Mouse (Mus musculus) mouse trophoblast stem cell (cell line): ENCODE measurements around the gene Gm20388.
"Not testable (repeated sequence)": the region's sequence is repeated elsewhere in the genome, so short reads cannot be mapped to it uniquely, and the experiment has no call there.

Experiments used
- in situ Hi-C, 2 experiments: fragments of 300-500 bp; cut with MseI, MboI; formaldehyde crosslinking; loops; 2 replicates in 1 of 2; 3 replicates in 1 of 2; pipeline ENCODE4 v1.15.1; 2025

The Gm20388 gene

DNA sequence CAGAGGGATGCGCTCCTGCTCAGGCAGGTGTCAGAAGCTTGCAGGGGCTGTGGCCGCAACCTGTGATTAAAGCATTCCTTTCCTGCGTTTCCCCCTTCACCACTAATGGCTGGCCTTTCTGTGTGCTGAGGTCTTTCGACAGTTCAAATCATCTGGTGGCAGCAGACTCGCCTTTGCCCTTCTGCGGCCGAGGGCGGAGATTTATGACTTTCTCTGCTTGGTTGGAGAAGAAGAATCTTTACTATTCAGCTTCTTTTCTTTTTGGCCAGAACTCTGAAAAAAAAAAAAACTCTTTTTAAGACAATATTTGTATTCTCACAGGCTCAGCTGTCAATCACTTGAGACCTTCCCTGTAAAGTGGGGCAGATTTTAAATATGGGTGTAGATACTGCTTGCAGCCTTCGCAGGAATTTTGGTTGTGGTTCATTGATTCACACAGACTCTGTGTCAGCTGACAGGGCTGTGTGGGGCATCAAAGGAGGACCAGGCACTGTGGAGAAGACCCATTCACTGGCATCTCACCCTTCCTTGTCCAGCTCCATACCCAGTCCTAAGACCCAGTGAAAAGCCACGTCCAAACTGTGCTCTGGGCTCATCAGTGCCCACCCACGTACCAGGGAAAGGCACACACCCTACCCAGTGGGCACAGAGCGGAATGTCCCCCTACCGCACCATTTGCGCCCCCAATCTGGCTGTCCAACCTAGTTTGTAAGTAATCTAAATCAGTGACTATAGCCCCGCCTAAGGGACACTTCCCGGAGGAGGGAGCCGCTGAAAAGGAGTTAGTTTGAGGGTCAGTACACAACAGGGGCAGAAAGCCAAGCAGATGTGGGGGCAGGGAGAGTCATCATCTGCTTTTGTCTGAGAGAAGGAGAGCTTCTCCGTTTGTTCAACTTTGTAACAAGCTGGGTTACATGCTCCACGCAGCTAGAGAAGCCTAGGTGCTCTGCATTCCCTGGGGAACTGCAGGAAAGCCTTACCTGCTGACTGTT, 845.0 kb downstream of the Gm20388 start:
- in situ Hi-C loops, result no loop called here

DNA sequence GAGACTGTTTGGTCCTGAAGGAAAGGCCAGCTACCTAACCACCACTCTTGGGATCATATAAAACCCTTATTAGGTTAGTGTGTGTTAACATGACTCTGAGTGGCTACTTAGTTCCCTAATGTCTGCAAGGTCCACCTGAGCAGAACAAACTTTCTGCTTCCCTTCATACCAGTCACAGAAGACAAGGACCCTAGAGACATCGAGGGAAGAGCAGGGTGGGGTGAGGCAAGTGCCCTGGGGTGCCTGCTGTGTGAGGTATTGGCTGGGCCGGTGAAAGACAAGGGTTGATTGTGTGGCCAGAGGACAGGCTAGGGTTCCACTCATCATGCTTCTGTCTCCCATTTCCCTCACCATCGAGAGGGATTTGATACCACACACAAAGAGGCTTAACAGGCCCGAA, 847.4 kb downstream of the Gm20388 start:
- in situ Hi-C loops, result no loop called here

DNA sequence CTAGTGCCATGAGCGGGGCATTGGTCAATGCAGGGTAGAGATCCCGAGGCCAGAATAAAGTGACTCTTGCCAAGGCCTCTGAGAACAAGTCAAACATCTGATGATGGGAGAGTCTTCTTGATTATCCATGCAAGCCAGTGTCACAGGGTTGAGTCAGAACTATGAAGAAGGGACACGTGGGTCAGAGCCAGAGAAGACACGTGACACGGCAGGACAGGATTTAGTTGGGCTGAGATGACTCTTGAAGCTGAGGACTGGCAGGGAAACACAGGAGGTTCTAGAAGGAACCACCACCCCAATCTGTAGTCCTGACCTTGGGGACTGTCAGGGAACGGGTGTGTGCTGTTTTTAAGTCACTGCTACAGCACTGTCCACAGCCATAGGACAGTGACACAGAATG, 849.2 kb downstream of the Gm20388 start:
- in situ Hi-C loops, result no loop called here

DNA sequence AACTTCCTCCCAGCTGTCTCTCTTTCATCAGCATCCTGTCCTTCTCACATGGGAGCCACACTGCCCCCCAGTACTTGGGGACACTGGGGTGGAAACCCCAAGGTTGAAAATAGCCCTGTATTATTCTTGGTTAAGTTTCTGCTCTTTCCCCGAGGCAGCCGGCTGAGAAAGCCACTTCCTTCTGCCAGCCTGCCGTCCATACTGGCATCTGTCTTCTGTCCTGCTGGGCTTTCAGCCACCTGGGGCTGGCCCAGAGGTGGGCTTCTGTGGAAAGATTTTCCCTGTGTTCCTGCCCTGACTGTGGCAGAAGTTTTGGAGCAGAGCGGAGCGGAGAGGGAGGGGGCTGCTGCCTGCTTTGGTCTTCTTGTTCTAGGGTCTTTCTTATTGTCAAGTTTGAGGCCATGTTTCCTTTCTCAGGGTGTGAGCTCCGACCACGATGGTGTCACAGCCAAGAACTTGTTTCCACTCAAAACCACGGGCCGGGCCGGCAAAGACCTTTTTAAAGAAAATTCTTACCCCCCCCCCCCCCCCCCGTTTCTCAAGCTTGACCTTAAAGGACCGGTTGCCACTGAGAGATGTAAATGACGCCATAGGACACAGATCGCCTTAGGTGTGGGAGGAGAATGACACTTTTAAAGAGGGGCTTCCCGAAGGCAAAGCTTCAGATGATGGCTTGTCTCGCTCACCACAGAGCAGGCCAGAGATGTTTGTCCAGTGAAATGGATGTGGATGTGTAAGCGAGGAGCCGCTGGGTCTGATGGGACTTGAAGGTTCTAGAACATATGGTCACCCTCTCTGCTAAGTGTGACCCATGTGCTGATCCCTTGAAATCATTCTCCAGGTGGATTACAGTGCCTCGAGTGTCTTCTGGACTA, 849.9 kb downstream of the Gm20388 start:
- in situ Hi-C loops, result no loop called here

DNA sequence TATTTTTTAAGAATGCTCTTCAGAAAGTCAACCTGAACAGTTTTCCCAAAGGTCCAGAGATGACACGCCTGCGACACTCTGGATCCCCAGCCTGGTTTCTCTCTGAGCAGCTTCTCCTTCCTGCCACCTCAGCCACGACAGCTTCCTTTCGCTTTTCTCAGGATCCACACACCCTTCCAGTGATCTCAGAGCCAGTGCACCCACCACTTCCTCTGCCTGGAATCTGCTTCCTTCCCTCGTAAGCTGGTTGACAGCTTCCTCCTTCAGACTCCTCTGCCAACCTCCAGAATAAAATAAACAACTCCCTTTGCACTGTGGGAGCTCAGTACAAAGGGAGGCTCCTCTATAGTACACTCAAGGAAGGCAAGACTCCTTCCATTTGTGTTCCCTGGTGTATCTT, 852.6 kb downstream of the Gm20388 start:
- in situ Hi-C loops, result no loop called here

DNA sequence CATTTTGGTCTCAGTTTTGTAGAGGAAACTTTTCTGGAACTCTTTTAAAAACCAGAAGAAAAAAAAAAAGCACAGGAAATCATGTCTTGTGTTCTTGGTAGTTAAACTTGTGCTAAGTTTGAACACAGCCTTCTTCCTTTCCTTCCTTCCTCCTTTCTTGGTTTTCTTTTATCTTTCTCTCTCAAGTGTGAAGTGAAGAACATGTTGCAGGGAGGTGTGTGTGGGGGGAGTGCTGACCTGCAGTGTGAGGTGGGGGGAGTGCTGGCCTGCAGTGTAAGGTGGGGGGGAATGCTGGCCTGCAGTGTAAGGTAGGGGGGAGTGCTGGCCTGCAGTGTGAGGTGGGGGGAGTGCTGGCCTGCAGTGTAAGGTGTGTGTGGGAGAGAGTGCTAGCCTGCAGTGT, 854.0 kb downstream of the Gm20388 start:
- in situ Hi-C loops, result no loop called here

DNA sequence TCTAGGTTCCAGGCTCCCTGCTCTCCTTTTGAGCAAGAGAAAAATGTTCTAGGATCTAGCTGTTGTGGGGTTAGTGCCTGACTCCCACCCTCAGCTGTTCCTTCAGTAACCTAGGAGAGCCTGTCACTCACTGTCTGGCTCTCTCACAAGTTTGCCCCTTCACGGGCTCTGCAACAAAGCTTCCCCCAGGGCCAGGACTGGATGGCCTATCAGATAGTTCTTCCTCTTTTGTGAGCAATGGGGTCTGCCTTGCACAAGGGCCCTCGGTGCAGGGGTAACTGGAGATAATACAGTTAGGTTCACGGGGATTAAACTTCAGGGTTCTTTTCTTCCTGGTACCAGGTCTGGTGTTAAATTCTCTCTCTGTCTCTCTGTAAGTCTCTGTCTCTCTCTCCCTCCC, 856.0 kb downstream of the Gm20388 start:
- in situ Hi-C loops, result no loop called here

DNA sequence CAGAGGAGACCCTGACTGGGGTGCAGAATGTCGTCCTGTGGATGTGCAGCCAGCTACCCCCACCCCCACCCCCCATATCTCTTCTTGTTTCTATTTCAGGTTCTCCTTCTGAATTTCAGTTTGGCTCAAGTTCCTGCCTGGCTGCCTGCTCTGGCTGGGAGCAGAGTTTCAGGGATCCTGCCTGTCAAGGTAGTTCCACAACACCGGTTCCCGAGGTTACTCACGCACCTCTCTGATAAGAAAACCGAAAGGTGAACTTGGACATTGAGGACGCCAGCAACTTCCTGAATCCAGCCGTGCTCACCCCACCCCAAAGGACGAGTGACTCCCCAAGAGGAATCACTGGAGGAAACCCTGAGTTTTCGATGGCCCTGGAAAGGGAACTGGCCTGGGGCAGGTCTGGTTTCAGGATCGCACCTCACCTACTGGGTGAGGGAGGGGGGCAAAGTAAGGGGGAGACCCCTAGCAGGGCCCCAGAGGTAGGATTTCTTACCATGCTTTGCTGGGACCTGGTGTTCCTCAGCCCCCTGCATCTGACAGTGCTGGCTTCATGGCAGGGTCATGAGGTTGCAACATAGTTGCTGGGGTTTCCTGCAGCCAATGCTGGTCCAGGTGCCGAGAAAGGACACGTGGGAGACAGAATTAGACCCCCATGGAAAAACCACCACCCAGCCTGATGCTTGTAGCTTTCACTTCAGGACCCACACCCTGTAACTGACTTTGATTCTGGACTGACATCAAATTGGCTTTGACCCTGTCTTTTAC, 858.0 kb downstream of the Gm20388 start:
- in situ Hi-C loops, result no loop called here

DNA sequence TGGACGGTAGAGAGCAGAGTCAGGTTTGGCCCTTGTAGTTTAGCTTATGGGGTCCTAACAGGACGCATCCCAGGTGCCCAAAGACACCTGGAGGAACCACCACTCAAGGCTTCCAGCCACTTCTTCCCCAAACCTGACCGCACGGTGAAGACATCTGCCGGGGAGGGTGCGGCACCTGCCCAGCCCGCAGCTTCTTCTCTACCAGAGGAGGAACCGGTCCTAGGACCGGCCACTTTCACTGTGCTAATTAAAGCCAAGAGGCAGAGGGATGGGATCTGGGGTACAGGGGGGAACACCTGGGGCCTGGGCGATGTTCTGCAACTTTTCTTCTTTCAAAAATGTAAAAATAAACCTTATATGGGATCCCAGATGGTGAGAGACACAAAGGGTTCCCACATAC, 866.5 kb downstream of the Gm20388 start:
- in situ Hi-C loops, result no loop called here

DNA sequence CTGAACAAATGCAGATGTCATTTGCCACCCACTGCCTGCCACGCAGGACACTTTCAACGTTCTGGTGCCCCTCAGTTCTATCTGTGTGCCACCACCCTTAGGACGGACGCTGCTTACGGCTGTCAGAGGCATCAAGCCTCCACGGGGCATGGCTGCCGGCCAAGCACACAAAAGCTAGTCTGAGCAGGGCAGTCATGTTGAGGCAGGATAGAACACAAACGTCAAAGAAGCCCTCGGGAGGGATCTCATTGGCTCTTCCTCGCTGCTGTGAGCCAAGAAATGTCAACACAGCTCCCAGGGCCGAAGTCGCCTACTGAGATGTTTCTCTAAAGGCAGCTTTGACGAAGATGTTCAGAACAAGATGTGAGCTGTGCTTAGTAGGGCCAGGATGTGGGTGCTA, 867.1 kb downstream of the Gm20388 start:
- in situ Hi-C loops, result no loop called here

DNA sequence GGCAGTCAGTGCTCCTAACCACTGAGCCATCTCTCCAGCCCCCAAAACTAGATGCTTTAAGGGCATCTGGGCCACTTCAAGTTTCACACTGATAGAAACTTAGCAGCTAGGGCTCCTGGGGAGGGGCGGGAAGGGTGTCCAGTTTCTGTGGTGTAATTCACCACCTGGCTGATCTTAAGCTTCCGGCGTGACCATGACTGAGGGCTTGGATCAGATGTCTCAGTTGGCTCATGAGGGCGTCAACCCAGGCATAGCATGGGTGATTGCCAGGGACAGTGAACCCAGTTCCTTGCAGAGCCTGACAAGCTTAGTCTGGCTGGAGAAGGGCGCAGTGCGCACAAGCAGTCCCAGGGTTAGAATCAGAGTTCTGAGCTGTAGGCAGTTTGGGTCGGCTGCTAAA, 868.5 kb downstream of the Gm20388 start:
- in situ Hi-C loops, result no loop called here

DNA sequence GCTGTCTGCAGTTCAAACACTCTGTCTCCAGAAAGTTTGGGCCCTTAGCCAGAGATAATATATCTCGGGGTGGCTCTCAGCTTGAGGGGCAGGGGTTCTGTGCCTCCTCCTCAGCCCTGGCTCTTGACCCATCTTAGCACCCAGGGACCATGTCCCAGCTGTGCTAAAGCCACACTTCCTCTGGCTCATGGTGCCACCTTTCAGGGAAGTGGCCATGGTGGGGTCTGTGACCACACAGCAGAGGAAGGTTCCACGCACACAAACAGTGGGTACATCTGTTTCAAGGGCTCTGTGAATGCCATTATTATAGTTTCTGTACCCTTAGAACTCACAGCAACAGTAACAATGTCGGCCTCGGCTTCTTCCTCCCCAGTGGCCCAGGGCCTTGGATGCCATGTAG, 873.1 kb downstream of the Gm20388 start:
- in situ Hi-C loops, result loop anchor here in 1 of 2 experiments (5.0 kb wide), 1 partner anchor 81 kb away; no protein-coding TSS in a partner anchor

DNA sequence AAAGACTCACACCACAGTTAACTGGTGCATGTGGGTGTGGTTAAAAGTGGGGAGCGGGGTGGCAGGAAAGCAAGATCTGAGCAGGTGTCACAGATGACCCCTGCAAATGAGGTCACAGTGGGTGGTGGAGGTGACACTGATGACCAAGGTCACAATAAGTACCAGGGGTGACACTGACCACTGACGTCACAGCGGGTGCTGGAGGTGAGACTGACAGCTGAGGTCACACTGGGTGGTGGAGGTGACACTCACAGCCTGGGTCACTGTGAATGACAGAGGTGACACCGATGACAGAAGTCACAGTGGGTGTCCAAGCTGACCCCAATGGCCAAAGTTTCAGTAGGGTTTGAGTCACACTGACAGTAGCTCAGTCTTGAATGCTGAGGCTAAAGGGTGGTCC, 876.1 kb downstream of the Gm20388 start:
- in situ Hi-C loops, result no loop called here

DNA sequence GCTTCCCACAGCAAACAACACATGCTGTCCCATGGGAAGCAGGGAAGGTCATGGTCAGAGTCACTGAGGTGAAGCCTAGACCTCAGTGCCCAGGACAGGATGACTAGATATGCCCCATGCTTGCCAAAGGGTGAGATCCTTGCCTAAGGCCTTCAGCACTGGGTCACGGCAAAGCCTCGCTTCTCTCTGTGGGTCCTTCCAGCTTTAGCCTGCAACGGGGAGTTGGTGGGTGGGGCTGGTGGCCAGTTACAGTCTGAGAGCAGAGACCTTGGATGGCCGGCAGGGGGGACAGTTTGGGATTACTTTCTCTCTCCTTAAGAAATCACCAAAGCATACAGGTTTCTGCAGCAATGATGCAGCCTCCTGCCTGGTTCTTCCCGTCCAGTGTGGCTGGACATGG, 877.0 kb downstream of the Gm20388 start:
- in situ Hi-C loops, result no loop called here

DNA sequence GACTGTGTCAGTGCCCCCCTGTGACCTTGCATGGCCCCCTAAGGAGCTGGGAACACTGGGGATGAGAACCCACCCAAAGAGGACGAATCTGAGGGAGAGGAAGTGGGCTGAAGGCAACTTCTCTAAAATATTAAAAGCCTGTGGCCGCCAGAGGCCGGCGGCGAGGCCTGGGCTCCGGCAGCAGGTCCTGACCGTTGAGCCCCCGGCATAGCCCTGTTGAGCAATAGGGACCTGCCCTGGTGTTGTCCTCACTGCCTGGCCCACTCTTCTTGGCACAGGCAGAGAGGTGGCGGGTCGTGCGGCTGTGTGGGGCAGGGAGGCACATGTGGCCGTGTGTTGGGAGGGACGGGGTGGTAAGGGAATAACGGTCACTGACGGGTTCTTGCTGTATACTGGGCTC, 882.1 kb downstream of the Gm20388 start:
- in situ Hi-C loops, result loop anchor here in 1 of 2 experiments (5.0 kb wide), 1 partner anchor 110 kb away; no protein-coding TSS in a partner anchor

DNA sequence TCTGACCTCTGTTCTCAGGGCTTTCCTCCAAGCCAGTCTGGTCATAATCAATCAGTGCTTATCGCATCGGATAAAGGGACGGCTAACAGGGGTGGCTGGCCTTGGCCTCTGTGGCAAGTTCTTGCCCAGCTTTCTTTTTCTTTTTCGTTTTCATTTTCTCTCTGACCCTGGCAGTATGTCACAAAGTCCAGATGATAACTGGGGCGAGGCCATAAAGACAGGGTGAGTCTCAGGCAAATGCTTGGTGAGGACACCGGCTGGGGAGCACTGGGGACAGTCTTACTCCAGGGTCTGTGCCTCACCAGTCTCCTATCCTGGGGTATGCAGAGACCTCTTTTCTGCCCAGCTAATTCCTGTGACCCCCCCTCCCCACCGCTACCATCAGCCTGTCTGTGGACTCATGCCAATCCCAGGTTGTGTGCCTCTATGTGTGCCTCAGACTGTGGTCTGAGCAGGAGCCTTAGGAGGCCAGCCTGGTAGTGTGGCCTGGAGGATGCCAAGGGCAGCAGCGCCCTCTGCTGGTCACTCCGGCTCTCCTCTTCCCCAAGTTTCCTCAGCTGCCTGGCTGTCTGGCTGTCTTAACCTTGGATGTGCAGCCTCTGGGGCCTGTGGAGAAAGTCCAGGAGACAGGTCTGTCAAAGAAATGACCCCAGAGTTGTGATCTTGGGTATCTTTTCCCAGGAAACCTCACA, 885.4 kb downstream of the Gm20388 start:
- in situ Hi-C loops, result loop anchor here in 1 of 2 experiments (5.0 kb wide), 1 partner anchor 114 kb away; no protein-coding TSS in a partner anchor

DNA sequence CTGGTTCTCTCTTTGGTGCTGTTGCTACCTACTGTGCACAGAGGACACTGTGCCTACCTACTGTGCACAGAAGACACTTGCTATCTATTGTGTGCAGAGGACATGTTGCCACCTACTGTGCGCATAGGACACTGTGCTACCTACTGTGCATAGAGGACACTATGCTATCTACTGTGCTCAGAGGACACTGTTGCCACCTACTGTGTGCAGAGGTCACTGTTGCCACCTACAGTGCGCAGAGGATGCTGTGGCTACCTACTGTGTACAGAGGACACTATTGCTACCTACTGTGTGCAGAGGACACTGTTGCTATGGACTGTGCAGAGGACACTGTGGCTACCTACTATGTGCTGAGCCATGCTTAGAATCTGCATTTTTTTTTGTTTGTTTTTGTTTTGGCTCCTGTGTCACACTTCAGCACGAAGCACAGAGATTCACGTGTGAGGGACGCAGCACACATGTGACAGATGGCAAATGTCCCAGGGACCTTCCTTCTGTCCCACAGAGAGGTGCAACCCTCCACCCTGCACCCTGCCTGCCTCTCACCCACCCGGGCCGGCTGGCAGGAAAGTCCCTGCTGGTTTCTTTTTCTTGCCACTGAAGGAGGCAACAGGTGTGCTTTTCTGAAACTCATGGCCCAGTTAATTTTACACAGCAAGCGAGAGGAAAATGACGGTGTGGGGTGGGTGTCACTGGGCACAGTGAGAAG, 886.5 kb downstream of the Gm20388 start:
- in situ Hi-C loops, result loop anchor here in 1 of 2 experiments (5.0 kb wide), 1 partner anchor 115 kb away; no protein-coding TSS in a partner anchor

DNA sequence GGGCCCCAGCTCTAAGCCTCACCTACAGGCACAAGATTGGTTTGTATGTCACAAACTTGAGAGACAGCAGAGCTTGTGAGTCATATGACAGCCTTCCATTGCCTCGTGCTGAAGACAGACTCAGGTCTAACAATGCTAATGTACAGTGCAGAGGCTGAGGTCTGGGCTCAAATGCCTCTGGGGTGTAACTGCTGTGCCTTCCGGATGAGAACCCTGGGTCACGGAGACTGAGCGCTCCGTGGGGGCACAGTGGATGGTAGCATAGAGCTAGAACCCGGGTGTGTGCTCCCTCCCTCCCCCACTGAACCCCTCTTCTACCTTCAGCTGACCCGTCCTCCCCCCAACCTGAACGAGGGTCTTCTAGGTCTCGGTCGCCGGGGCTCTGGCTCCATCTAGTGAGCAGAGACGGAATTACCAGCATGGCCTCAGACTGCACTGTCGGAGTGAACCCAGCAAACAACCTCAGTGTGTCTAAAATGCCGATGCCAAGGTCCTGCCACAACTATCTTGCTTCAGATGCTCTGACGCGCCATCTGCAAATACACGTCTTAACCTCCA, 889.7 kb downstream of the Gm20388 start:
- in situ Hi-C loops, result no loop called here

DNA sequence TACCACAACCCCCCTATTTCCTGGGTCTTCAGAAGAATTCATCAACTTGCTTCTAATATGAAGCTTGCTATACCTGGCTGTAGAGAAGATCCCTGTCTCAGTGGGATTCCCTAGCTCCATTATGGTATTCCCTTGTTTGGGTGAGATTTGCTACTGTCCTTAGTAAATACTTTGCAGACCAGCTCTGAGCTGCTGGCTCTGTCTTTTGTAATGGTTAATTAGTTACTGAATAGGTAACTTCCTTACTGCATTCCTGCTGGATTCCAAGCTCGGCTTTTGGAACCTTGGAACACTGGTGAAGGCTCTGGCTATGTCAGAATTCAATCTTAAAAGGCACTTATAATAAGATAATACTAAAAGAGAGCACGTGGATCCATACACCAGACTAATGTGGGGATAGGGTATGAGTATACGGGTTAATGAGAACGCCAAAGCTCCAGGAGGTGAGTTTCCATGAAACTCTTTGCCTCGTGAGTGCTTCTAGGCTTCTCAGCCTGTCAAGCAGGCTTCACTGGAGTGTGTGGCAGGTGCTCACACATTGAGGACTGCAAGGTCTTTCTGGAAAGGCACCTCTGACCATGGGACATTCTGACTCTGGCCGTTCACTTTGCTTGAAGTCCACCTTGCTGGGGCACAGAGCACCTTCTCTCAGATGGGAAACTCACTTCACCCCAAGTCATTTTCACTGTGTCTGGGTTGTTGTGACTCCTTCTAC, 893.2 kb downstream of the Gm20388 start:
- in situ Hi-C loops, result not testable (repeated sequence)
